Mouse (Mus musculus) forebrain, embryonic 15.5 days (tissue): ENCODE data around the gene Calr3. TPM values are rescaled to one million over a fixed set of nuclear protein-coding genes. Genes with fewer than 3 reads are reported as not detected.

ENCODE experiments used
- ATAC-seq: fragments of 200-750 bp; cut with Nextera tagmentation; replicated peaks from 2 replicates; pipeline ENCODE4 v1.8.0; 2017; ENCODE audit warnings: mild to moderate bottlenecking, moderate TSS enrichment, moderate library complexity
- H3K27ac ChIP-seq: fragments of 300-500 bp; sonication (generic); replicated peaks from 2 replicates; pipeline ENCODE4 v1.5.1; 2015; ENCODE audit warnings: mild to moderate bottlenecking, inconsistent platforms
- H3K27me3 ChIP-seq: fragments of 300-500 bp; sonication (generic); 2 replicates; pipeline ENCODE4 v1.6.1; 2015; ENCODE audit warnings: inconsistent platforms
- H3K36me3 ChIP-seq: fragments of 300-500 bp; sonication (generic); 2 replicates; pipeline ENCODE4 v1.6.1; 2015; ENCODE audit warnings: mild to moderate bottlenecking, inconsistent platforms
- H3K4me1 ChIP-seq: fragments of 300-500 bp; sonication (generic); 2 replicates; pipeline ENCODE4 v1.6.1; 2015; ENCODE audit warnings: inconsistent platforms
- H3K4me2 ChIP-seq: fragments of 300-500 bp; sonication (generic); replicated peaks from 2 replicates; pipeline ENCODE4 v1.6.1; 2015; ENCODE audit warnings: mild to moderate bottlenecking, inconsistent platforms
- H3K4me3 ChIP-seq: fragments of 300-500 bp; sonication (generic); 2 replicates; pipeline ENCODE4 v1.5.1; 2015; ENCODE audit warnings: mild to moderate bottlenecking, inconsistent platforms
- H3K9ac ChIP-seq: fragments of 300-500 bp; sonication (generic); replicated peaks from 2 replicates; pipeline ENCODE4 v1.6.1; 2015; ENCODE audit warnings: mild to moderate bottlenecking, inconsistent platforms
- H3K9me3 ChIP-seq: fragments of 300-500 bp; sonication (generic); 2 replicates; pipeline ENCODE4 v1.6.1; 2016; ENCODE audit warnings: inconsistent platforms
- WGBS: fragments of 180-500 bp; shearing (Covaris S2); methylation state at CpG from one replicate; pipeline ENCODE4 v1.1.7; 2015; ENCODE audit warnings: mixed read lengths; 5-methylcytosine and 5-hydroxymethylcytosine counted together
- polyA plus RNA-seq: library from polyadenylated mRNA; unstranded; fragments of >200 nt; fragmentation: Nextera tagmentation; extraction: Ambion mirVana; gene quantifications from 2 replicates; pipeline ENCODE4 v1.2.1, GENCODE M21; 2015

The Calr3 gene
- polyA plus RNA-seq, 1 experiment from 2014 or later, result 0.92 TPM

DNA sequence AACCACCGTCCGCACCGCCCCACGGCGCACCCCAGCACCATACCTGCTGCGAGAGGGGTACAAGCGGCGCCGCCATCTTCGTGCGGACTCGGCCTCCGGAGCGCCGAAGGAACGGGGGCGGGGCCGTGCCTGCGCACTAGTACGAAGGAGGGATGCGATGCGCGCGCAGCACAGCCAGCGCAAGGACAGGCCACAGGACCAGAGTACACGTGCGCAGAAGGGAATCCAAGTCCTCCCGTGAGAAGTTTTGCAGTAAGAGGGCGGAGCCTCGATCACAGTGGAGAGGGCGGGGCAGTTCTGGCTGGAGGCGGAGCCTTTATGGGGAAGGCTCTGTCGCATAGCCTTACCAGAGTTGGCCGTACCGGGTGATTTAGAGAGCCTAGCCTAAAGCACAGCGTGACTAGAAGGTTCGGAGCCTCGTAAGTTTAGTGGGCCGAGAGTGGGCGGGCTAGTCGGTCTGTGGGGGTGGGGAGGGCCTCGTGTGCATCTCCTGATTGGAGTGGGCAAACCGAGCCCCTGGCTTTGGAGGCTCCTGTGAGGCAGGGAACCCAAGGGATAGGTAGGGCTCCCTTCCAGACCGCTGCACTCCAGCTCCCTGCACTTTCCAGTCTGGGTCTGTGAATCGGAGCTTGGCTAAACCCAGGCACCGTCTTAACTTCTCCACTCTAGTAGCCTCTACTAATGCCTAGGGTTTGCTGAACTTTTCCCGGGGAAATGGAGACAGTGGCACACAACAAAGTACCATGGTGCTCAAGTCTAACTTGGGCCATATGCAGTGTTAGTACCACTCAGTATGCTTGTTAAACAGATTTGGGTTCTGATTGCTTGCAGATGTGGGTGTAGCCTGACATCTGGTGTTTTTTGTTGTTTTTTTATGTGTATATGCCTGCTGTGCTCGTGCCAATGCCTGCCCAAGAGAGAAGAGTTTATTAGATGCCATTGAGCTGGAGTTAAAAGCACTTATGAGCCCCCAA is 22.0 kb downstream of the Calr3 start, which contains the start of gene Eps15l1:
TSS of gene Eps15l1 (minus strand) at position 99 of the 974 bp plus-strand sequence.
- H3K36me3 ChIP-seq, result no peaks in the 10 kb centered on the region
- peak within 1 kb of the TSS; percentile 74 for H3K4me2 ChIP-seq
- peak within 1 kb of the TSS; percentile 84 for H3K4me3 ChIP-seq
- 1% methylated on average over 48 of the region's 48 CpGs for WGBS
- H3K27me3 ChIP-seq, result no peaks in the 10 kb centered on the region
- peak within 1 kb of the TSS; percentile 79 for H3K27ac ChIP-seq
- H3K9ac ChIP-seq, result peak within 1 kb of the TSS; percentile 82
- peaks cover 45% of the 10 kb centered on the region for H3K4me1 ChIP-seq
- peak; percentile 98 for ATAC-seq
- H3K9me3 ChIP-seq, result no peaks in the 10 kb centered on the region

GRCm38 (mm10) chr8:72420571-72421361 is 22.9 kb downstream of the Calr3 start:
- Histone ChIP-seq H3K9ac (peak overlapping the region; percentile 82), H3K27me3 (no peaks in the 10 kb centered on the region), H3K36me3 (no peaks in the 10 kb centered on the region), H3K9me3 (no peaks in the 10 kb centered on the region), H3K4me2 (peak overlapping the region; percentile 74), H3K4me3 (peak overlapping the region; percentile 84), H3K4me1 (peaks cover 53% of the 10 kb centered on the region), H3K27ac (peak overlapping the region; percentile 79)
- under 1% methylated on average over 73 of the region's 73 CpGs for WGBS
- peak; percentile 74 for ATAC-seq

GRCm38 (mm10) chr8:72418073-72418472 is 25.6 kb downstream of the Calr3 start:
- no peak overlapping the region for H3K4me3 ChIP-seq
- no peak for ATAC-seq
- 0 out of 2 replicates have a peak, but pooled peaks cover 4% of the 10 kb centered on the region for H3K36me3 ChIP-seq
- H3K9me3 ChIP-seq, result no peaks in the 10 kb centered on the region
- H3K4me1 ChIP-seq, result peaks cover 59% of the 10 kb centered on the region
- no peak overlapping the region for H3K27ac ChIP-seq
- H3K27me3 ChIP-seq, result no peaks in the 10 kb centered on the region
- WGBS, result 88% methylated on average over 4 of the region's 4 CpGs
- no peak overlapping the region for H3K9ac ChIP-seq
- H3K4me2 ChIP-seq, result no peak overlapping the region

GRCm38 (mm10) chr8:72415252-72415651 is 28.4 kb downstream of the Calr3 start:
- no peak overlapping the region for H3K27ac ChIP-seq
- ATAC-seq, result no peak
- peaks cover 55% of the 10 kb centered on the region for H3K4me1 ChIP-seq
- no peak overlapping the region for H3K4me3 ChIP-seq
- H3K9ac ChIP-seq, result no peak overlapping the region
- no peaks in the 10 kb centered on the region for H3K27me3 ChIP-seq
- 0 out of 2 replicates have a peak, but pooled peaks cover 4% of the 10 kb centered on the region for H3K36me3 ChIP-seq
- H3K4me2 ChIP-seq, result no peak overlapping the region
- no peaks in the 10 kb centered on the region for H3K9me3 ChIP-seq
- WGBS, result 78% methylated on average over 2 of the region's 2 CpGs

DNA sequence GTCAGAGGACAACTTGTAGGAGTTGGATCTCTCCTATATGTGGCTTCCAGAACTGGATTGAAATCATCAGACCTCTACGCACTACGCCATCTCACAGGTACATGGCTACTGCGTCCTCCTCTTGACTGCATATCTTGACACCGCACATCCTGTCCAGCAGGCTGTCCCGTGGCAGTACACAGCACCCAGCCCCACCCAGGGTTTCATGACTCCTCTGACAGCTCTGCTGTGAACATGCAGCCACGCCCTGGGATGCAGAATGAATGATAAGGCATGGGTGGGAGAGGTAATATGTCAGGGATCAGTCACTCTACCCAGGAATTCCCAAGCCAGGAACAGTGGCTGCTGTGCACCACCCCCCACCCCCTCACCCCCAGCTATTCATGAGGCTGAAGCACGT is 29.8 kb downstream of the Calr3 start:
- WGBS, result 94% methylated on average over 7 of the region's 7 CpGs
- H3K9me3 ChIP-seq, result no peaks in the 10 kb centered on the region
- no peaks in the 10 kb centered on the region for H3K27me3 ChIP-seq
- no peak overlapping the region for H3K9ac ChIP-seq
- H3K27ac ChIP-seq, result no peak overlapping the region
- no peak overlapping the region for H3K4me2 ChIP-seq
- H3K4me1 ChIP-seq, result peaks cover 42% of the 10 kb centered on the region
- no peak overlapping the region for H3K4me3 ChIP-seq
- no peak for ATAC-seq
- 0 out of 2 replicates have a peak, but pooled peaks cover 4% of the 10 kb centered on the region for H3K36me3 ChIP-seq

DNA sequence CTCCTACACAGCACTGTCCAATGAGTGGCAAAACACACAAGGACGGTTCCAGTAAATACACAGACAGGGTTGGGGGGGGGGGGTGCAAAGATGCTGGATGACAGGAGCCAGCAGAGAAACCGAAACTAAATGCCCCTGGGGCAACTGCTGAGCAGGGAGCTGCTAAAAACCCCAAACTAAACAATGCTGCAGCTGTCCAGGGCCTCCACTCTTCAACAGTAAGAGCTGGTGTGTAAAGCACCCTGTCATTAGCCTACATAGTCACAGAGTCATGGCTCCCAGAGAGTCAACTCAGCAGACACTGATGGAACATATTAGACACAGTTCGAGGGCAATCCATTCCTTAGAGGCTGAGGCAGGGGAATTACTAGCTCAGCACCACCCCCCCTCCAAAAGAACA is 34.2 kb downstream of the Calr3 start:
- no peak for ATAC-seq
- Histone ChIP-seq H3K27me3 (no peaks in the 10 kb centered on the region), H3K9ac (no peak overlapping the region), H3K9me3 (no peaks in the 10 kb centered on the region), H3K4me3 (no peak overlapping the region), H3K4me1 (peaks cover 5% of the 10 kb centered on the region; the same call in 1 of the 2 replicates), H3K27ac (no peak overlapping the region), H3K36me3 (0 out of 2 replicates have a peak, but pooled peaks cover 4% of the 10 kb centered on the region), H3K4me2 (no peak overlapping the region)
- 70% methylated on average over 3 of the region's 3 CpGs for WGBS

DNA sequence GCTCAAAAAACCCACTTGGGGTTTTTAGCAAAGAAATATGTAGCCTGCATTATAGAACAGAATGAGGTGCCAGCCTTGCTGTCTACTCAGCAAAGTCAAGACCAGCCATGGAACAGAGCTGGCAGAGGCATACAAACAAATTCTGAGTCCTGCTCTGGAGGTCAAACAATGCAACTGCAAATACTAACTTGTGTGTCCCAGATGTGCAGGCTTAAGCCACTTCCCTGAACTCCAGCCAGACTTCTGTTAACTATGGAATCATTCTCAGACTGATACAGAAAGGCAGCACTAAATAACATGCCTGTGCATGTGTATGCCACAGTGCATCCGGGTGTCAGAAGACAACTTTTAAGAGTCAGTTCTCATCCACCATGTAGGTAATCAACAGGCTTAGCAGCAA is 35.8 kb downstream of the Calr3 start:
- H3K27me3 ChIP-seq, result no peaks in the 10 kb centered on the region
- no peaks in the 10 kb centered on the region for H3K36me3 ChIP-seq
- H3K9ac ChIP-seq, result no peak overlapping the region
- no peak overlapping the region for H3K4me2 ChIP-seq
- no peak overlapping the region for H3K27ac ChIP-seq
- 92% methylated on average over 1 of the region's 1 CpGs for WGBS
- ATAC-seq, result no peak
- H3K4me3 ChIP-seq, result no peak overlapping the region
- H3K9me3 ChIP-seq, result no peaks in the 10 kb centered on the region
- H3K4me1 ChIP-seq, result peaks cover 5% of the 10 kb centered on the region; the same call in 1 of the 2 replicates

DNA sequence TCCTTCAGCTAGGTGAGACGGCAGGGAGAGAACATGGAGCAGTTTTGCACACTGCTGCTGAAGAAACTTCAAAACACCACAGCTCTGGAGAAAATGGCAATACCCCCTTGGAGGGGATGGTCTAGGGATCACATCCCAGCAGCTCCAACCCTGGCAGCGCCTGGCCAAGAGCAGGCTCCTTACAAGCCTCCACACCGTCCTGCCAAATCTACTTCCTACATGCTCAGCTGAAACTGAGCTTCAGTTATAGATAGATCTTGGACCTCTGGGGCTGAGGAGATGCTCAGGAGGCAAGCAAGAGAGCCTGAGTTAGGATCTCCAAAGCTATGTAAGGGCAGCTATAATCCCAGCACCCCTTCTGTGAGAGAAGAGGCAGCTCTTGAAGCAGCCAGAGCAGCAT is 40.7 kb downstream of the Calr3 start:
- WGBS, result 96% methylated on average over 3 of the region's 3 CpGs
- no peak overlapping the region for H3K27ac ChIP-seq

GRCm38 (mm10) chr8:72401381-72401780 is 42.3 kb downstream of the Calr3 start:
- peaks cover 29% of the 10 kb centered on the region for H3K36me3 ChIP-seq
- H3K27me3 ChIP-seq, result no peaks in the 10 kb centered on the region
- ATAC-seq, result no peak
- H3K4me2 ChIP-seq, result no peak overlapping the region
- no peak overlapping the region for H3K27ac ChIP-seq
- no peak overlapping the region for H3K4me3 ChIP-seq
- H3K9me3 ChIP-seq, result no peaks in the 10 kb centered on the region
- H3K9ac ChIP-seq, result no peak overlapping the region
- 0 out of 2 replicates have a peak, but pooled peaks cover 3% of the 10 kb centered on the region for H3K4me1 ChIP-seq
- WGBS, result 81% methylated on average over 1 of the region's 1 CpGs

More for the DNA sequence above, 40.7 kb downstream of the Calr3 start:
- Histone ChIP-seq H3K9me3 (no peaks in the 10 kb centered on the region), H3K4me1 (0 out of 2 replicates have a peak, but pooled peaks cover 3% of the 10 kb centered on the region), H3K27me3 (no peaks in the 10 kb centered on the region), H3K9ac (no peak overlapping the region), H3K4me2 (no peak overlapping the region), H3K4me3 (no peak overlapping the region), H3K36me3 (peaks cover 15% of the 10 kb centered on the region; the same call in 1 of the 2 replicates)
- ATAC-seq, result no peak

- no peak overlapping the region for H3K27ac ChIP-seq
- H3K4me1 ChIP-seq, result no peaks in the 10 kb centered on the region
- peaks cover 93% of the 10 kb centered on the region for H3K36me3 ChIP-seq
- no peak for ATAC-seq
- WGBS, result 91% methylated on average over 2 of the region's 2 CpGs
- H3K9ac ChIP-seq, result no peak overlapping the region
- H3K4me2 ChIP-seq, result no peak overlapping the region
- H3K9me3 ChIP-seq, result no peaks in the 10 kb centered on the region
- no peaks in the 10 kb centered on the region for H3K27me3 ChIP-seq
- no peak overlapping the region for H3K4me3 ChIP-seq
Measured at GRCm38 (mm10) chr8:72385737-72386136, 57.9 kb downstream of the Calr3 start.

DNA sequence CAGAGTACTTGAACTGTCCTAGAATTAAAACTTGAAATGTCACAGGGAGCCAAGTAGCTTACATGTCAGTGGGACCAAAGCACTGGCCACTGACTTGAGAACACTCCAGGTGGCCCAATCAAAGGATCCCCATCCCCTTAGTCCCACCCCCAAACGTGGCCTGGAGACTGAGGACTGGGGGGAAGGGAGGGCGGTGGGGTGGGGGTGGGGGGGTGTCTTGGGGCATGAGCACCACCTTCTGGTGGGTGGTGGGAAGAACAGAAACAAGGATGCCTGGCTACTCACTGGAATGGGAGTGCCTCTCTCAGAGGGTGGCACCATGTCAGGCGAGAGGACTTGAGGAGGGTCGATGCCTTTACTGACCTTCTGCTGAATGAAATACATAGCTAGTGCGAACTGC is 61.3 kb downstream of the Calr3 start:
- H3K4me2 ChIP-seq, result no peak overlapping the region
- peaks cover 97% of the 10 kb centered on the region for H3K36me3 ChIP-seq
- no peaks in the 10 kb centered on the region for H3K9me3 ChIP-seq
- no peak overlapping the region for H3K27ac ChIP-seq
- WGBS, result 50% methylated on average over 5 of the region's 5 CpGs
- H3K27me3 ChIP-seq, result no peaks in the 10 kb centered on the region
- ATAC-seq, result no peak
- H3K4me1 ChIP-seq, result no peaks in the 10 kb centered on the region
- H3K9ac ChIP-seq, result no peak overlapping the region
- H3K4me3 ChIP-seq, result no peak overlapping the region

GRCm38 (mm10) chr8:72380656-72381055 is 63.0 kb downstream of the Calr3 start:
- no peak overlapping the region for H3K27ac ChIP-seq
- no peak overlapping the region for H3K4me3 ChIP-seq
- no peak overlapping the region for H3K9ac ChIP-seq
- H3K27me3 ChIP-seq, result no peaks in the 10 kb centered on the region
- no peaks in the 10 kb centered on the region for H3K4me1 ChIP-seq
- no peak overlapping the region for H3K4me2 ChIP-seq
- 90% methylated on average over 8 of the region's 8 CpGs for WGBS
- ATAC-seq, result no peak
- H3K36me3 ChIP-seq, result peaks cover 95% of the 10 kb centered on the region
- H3K9me3 ChIP-seq, result no peaks in the 10 kb centered on the region
